Mouse (Mus musculus) urinary bladder, postnatal 4 days (tissue): ENCODE measurements around the gene Acsf2.

Experiments used
- DNase-seq, 2 experiments: peaks; one replicate each; pipeline ENCODE4 v3.0.0; 2021 to 2022; ENCODE audit warnings: low spot score in 2 of 2

Acsf2 gene

DNA sequence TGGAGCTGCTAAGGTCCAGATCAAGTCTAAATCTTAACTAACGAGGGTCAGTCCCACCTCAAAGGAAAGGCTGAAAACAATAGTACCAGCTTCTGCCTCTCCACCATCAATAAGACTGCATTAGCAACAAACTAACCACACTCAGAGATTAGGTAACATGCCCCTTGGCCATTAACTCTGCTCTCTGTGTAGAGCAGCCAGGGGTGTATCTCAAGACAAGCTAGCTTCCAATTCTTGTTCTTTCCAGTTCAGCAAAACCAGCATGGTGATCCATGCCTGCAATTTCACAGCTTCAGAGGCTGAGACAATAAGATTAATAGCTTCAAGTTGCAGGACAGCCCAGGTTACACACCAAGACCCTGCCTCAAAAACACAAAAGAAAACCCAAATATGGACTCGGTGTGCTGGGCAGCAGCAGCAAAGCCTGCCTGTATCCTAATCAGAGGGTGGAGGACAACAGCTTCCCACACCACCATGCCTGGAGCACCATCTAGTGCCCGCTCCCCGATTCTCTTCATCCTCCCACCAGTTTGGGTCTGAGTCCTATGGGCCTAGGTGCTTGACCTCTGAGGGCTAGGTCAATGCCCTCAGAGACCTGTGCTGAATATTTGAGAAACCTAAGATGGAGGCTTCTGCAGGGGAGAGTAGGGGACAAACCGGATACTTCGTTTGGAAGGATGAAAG is 3.1 kb downstream of the Acsf2 start:
- no peak for DNase-seq

DNA sequence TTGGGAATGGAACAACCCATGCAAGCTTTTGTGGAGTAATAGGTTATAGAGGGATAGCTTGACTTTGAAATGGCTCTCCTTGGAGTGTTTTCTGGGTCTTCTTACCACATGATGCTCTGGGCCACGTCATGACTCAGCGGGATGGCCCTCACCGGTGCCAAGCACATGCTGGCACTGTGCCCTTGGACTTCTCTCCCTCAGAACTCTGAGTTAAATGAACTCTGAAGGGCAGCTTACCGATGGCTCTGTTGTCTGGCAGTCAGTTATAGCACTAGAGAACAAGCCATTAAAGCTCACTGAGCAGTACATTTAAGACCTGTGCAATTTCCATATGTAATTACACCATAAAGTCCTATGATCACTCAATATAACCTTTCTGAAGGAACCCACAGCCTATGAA is 4.4 kb downstream of the Acsf2 start:
- no peak for DNase-seq

DNA sequence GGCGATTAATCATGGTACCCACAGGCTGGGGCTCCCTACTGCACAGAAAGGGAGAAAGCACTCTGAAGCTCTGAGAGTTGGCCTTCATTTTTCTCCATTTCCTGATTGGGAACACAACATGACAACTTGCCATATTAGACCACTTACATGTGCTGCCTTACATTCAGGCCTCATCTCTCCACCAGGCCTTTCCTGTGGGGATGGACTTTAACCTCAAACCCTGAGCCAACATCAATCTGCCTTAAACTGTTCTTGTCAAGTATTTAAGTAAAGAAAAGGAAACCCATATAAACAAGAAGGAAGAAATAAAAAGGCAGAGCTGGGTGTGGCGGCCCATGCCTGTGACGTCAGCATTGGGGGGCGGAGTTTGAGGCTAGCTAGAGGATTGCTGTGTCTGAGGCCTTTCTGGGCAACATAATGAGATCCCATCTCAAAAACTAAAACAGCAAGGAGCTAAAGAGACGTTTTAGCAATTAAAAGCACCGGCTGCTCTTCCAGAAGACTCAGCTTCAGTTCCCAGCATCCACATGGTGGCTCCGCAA is 5.3 kb downstream of the Acsf2 start:
- DNase-seq = no peak

DNA sequence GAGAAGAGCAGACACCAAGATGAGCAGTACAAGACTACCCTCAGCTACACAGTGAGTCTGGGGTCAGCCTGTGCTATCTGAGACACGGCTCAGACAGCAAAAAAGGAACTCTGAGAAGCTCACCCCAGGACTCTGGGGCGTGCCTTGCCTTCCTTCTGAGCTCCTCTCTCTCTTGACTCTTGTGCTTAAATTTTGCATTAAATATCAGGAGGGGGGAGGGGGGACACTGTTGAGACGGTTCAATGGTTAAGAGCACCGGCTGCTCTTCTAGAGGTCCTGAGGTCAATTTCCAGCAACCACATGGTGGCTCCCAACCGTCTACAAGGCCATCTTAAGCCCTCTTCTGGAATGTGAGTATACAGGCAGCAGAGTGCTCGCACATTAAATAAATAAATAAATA is 14.2 kb downstream of the Acsf2 start:
- no peak for DNase-seq

GRCm38 (mm10) chr11:94585091-94585490 is 16.6 kb downstream of the Acsf2 start:
- no peak for DNase-seq

DNA sequence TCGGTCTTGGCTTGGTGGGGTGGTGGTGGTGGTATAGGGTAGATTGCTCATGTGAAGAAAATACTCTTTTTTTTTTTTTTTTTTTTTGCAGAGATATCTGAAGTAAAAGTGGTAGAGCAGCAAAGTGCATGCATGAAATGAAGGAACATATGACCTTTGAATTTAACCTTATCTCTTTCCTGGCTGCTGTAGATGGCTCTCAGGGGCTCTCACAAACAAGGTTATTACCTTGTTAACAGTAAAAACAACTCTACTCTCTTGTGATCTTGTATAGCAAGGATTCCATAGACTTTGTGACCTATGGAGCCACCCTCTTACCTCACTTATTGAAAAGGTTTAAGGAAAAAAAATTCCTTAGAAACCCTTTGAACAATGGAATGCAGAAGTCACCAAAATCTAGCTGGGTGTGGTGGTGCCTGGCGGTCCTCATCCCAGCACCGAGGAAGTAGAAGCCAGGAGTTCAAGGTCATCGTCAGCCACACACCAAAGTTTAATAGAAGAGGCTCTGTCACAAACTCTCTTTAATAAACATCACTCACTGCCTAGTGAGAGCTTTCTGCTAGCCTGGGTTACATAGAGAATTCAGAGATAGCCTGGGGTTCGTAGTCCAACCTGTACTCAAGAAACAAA is 21.4 kb downstream of the Acsf2 start:
- no peak for DNase-seq

GRCm38 (mm10) chr11:94576361-94576760 is 25.3 kb downstream of the Acsf2 start:
- no peak for DNase-seq

DNA sequence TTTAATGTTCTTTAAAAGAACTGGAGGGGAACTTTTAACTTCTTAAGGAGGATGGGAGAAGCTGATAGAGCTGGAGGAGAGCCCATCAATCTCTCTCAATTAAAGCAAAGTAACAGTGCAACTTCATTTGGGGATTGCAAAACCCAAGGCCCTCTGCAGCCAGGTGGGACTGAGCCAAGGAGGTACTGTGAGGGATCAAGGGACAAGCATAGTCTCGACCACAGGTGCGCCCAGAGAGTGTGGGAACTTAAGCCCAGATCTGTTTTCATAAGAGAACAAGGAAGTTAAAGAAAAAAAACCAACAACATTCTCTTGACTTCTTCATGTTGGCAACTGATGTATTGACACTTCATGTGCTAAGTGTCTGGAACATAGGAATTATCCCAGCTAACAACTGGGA is 26.6 kb downstream of the Acsf2 start:
- DNase-seq = no peak

DNA sequence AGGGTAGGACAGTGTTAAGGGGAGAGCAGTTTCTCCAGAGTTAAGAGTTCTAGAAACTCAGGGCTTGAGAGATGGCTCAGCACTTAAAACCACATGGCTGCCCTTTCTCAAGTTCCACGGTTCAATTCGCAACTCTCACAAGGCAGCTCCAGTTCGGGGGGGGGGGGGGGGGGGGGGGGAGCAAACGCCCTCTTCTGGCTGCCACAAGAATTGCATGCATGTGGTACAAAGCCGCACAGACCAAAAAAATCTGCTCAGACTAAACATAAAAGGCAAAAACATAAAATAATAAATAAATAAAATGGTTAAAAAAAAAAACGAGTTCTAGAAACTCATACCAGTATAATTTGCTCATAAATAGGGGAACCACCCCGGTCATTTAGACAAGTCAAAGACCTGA is 27.1 kb downstream of the Acsf2 start:
- no peak for DNase-seq

- DNase-seq = no peak
Observed at GRCm38 (mm10) chr11:94571850-94572249, 29.8 kb downstream of the Acsf2 start.

DNA sequence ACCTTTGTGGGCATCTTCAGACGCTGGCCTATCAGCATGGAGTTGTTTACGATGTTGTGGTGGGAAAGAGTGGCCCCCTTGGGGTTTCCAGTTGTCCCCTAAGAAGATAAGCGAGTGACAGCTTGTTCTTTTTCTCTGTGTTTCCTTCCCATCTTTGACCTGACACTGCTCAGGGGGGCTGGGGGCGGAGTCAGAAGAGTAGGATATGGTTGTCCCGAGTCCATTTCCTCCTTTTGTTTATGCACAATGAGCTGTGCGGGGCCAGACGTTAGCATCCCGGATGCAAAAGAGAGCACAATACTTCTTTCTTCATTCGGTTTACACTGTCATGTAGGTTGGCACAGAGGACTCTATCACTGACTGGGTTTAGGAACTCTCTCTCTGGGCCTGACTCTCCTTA is 31.1 kb downstream of the Acsf2 start:
- no peak for DNase-seq

DNA sequence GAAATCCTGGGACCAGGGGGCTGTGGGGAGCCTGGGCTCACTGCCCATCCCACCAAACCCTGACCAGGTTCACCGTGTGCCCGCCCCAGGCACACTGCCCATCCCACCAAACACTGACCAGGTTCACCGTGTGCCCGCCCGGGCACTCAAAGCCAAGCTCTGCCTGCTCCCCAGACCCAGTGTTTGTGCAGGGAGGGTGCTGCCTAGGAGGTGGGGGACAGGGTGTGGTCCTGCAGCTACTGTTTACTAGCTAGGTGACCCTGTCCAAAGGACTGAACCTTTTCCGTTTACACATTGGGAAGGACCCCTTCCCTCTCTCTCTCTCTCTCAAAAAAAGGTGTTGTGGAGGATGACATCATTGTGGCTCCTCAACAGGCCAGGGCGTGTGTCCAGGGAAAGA is 34.3 kb downstream of the Acsf2 start:
- no peak for DNase-seq

DNA sequence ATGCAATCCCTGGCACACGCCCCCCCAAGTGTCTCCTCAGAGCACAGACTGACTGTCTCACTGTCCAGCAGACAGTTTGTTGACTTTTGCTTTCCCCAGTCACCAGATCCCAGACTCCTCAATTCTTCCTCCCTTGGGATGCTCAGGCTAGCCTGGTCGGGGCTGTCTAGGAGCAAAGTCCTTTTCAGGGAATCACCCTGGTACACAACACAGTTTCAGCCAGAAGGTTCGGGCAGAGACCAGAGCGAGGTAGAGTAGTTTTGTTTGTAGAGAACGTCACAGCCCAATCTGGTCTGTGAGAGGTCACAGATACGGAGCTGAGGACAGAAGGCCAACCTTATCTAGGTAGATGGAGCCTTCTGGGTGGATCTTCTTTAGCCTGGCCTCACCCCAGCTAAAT is 35.1 kb downstream of the Acsf2 start:
- no peak for DNase-seq

DNA sequence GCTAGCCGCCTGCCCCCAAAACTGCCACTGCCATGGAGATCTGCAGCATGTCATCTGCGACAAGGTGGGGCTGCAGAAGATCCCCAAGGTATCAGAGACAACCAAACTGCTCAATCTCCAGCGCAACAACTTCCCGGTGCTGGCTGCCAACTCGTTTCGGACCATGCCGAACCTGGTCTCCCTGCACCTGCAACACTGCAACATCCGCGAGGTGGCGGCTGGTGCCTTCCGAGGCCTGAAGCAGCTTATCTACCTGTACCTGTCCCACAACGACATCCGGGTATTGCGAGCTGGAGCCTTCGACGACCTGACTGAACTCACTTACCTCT is 36.6 kb downstream of the Acsf2 start:
- peak in 1 of 2 experiments; percentile 65 for DNase-seq

DNA sequence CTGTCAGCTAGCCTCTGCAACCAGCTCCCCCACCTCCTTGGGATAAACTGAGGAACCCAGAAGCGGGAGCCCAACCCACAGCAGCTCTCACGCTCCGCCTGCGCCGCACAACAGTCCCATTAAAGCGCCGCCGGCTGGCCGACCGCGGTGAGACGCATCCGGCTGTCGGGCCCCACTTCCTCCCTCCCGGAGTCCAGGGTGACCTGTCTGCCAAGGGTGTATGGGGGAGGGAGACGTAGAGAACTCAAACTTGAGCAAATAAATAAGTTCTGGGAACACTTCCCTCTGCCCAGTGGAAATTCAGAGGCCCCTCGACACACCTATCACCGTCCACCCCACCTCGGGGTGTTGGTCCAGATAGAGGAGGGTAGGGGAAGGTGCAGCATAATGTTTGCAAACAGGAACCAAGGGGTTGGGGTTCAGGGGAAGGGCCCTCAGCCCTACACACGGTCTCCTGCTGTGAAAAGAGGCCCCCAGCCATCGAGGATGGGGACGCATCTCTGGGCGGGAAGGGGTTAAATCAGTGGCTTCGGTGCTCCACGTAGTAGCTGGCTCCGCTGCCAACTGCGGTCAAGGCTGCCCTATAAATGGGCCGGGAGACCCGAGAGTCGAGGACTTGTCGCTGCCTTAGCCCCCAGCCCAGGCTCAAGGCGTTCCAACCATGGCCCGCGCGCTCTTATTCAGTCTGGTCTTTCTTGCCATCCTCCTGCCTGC is 37.1 kb downstream of the Acsf2 start, which contains the start of gene Chad:
Chad (plus strand) TSS at position 611 of the 714 bp plus-strand sequence.
- DNase-seq = peak; percentile 46 to 66

GRCm38 (mm10) chr11:94563821-94564220 is 37.9 kb downstream of the Acsf2 start:
- no peak for DNase-seq

GRCm38 (mm10) chr11:94563383-94563782 is 38.3 kb downstream of the Acsf2 start:
- no peak for DNase-seq

DNA sequence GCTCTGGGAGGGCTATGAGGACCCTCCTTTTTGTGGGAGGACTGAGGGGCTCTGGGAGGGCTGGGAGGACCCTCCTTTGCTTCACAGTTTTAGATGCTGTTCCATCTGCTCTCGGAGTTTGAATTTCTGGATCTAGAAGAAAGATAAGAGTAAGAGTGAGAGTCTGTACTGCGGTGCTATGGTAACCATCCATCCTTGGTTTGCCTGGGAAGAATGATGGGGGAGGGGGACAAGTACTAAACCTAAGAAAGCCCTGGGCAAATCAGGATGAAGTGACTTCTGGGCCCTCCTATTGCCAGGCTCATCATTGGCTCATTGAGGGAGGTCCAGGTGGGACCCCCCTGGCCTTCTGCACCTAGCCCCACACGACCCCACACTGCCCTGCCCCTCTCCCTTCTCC is 43.4 kb downstream of the Acsf2 start:
- DNase-seq = no peak

GRCm38 (mm10) chr11:94550442-94550744 is 51.3 kb downstream of the Acsf2 start:
- DNase-seq = no peak

DNA sequence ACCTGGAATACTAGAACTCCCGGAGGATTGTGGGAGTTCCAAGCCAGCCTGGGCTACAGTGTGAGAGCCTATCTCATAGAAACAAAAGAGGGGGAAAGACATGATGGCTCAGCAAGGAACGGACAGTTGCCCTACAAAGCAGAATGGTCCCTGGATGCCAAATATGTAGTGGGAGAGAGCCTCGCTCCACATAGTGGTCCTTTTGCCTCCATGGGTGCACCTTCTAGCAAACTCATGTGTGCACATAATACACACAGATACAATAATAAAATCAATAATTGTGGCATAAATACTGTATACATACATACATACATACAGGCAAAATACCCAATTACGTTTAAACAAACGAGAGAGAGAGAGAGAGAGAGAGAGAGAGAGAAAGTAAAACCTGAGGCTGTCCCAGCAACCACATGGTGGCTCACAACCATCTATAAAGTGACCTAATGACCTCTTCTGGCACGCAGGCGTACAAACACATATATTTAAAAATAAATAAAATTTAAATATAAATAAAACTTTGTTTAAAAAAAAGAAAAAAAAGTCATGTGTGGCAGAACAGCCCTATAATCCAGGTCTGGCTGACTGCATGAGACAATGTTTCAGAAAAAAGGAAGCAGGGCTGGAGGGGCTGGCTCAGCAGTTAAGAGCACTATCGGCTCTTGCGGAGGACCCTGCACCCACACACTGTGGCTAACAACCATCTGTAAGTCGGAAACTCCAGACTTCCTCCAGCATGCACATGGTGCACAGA is 51.8 kb downstream of the Acsf2 start:
- no peak for DNase-seq

- DNase-seq = peak; percentile 91 to 95
Observed at GRCm38 (mm10) chr11:94548888-94549690, 52.6 kb downstream of the Acsf2 start, which contains the start of gene Rsad1. TSS of gene Rsad1 (minus strand) at chr11:94549255.
